Mouse (Mus musculus) retina, postnatal 7 days (tissue): ENCODE results near the gene Slc37a4.
"Not testable (repeated sequence)": the region's sequence is repeated elsewhere in the genome, so short reads cannot be mapped to it uniquely, and the experiment has no call there.

ENCODE experiments used
- DNase-seq: peaks from one replicate; pipeline ENCODE4 v3.0.0-alpha.2; 2012; ENCODE audit warnings: low read depth, low spot score

The Slc37a4 gene

DNA sequence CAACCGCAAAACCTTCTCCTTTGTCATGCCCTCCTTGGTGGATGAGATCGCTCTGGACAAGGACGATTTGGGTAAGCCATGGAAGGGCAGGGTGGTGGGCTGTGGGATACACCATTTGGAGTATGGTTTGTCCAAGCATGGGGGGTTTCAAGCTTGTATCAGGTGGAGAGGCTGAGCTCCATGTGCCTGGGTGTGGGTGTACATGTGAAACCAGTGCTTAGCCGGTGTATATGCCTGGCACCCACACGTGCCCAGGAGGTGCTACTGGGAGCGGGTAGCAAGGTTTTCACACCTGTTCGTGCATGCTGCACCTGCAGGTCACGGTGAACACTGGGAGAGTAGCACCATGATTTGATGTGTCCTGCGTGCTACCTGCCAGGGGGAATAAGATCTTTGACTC is 1.9 kb downstream of the Slc37a4 start:
- DNase-seq, result no peak

DNA sequence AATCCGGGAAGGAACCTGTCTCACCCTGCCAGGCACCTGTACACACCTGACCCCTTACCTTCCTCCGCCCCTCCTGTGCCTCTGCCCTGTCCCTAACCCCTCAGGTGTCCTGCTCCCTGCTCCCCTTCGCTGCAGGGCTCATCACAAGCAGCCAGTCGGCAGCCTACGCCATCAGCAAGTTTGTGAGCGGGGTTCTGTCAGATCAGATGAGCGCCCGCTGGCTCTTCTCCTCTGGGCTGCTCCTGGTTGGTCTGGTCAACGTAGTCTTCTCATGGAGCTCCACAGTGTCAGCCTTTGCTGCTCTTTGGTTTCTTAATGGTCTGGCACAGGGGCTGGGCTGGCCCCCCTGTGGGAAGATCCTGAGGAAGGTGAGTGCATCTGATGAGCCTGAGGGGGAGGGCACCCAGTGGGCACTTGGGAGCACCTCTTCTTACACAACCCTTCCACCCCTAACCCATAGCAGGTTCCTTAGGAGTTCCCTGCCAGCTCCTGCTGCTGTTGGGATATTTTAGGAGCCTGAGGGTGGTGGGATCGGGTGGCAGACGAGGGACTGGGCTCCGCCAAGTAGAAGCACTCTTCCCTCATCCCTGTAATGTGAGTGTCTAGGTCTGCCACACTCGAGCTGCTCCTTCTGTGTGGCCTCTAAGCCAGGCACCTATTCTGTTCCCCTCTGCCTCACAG is 2.6 kb downstream of the Slc37a4 start:
- DNase-seq, result no peak

DNA sequence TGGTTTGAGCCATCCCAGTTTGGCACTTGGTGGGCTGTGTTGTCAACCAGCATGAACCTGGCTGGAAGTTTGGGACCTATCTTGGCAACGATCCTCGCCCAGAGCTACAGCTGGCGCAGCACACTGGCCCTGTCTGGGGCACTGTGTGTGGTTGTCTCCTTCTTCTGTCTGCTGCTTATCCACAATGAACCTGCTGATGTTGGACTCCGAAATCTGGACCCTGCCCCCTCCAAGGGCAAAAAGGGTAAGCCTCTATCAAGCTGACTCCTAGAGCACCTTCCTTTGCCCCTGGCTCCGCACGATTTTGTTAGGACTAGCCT is 3.1 kb downstream of the Slc37a4 start:
- DNase-seq, result no peak

DNA sequence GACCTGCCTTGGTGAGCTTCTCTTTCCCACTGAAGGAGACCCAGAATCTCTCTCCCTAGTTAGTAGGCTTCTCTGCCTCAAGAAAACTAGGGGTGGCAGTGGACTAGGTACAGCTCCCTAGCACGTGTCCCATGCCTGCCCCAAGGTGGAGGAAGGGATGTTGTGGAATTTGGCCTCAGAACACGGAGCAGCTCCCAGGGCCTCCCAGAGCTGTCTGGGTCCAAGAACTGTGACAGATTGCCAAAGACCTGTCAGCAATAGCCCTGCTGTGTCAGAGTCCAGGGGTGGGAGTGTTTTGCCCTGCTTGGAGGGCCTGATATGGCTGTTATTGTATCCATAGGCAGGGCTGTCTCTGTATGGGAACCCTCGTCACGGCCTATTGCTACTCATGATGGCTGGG is 4.4 kb downstream of the Slc37a4 start:
- DNase-seq, result no peak

DNA sequence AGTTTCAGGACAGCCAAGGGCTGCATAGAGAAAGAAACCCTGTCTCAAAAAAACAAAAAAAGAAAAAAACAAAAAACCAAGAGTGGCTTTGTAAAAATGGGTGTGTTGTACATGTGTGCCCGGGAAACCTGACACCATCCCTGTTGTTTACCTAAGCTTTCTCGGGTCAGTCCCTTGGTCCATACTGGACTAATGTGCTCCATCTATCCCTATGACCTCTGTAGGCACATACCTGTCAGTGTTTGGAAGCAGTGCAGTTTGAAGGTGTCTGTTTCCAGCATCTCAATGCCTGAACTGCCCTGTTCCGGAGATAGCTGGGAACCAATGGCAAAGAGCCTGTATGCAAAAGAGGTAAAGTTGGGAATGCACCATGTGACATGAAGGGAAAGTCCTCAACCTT is 8.4 kb downstream of the Slc37a4 start:
- DNase-seq, result no peak

DNA sequence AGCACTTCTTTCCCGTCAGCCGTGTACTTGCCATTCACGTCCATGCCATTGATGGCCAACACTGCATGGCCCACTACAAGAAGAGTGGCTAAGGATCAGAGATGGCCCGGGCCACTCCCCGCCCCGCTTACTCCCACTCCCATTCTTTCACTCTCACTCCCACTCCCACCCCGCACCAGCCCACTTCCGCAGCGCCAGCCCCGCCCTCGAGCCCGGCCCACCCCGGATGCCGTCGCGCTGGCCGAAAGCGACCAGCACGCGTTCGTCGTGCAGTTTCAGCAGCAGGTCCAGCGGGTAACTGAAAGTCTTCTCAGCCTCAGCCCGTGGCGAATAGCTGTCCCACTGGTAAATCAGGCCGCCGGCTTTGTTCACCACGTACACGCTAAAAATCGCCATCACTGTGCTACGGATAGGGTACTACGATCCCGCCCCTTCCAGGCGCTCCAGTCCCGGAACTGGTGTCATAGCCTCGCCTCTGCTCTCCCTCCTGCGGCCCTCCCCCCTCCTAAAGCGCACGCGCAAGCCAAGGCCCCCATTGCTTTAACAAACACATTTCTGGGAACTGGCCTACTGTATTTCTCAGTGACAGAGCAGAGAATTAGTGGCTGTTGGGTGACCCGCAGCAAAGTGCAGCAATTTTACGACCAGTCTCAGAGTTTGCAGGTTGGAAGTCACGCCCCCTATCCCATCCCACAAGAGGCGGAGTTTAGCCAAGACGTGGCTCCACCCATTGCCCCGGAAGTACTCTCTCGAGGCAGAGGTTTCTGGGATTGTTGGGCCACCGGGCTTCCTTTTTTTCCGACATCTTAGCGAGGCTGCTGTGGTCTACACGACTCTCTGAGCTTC is 10.5 kb downstream of the Slc37a4 start, which contains the start of the genes Rps25 and Trappc4:
TSS of gene Rps25 (plus strand) at position 234 of the 846 bp plus-strand sequence.
TSS of gene Trappc4 (minus strand) at position 695 of the 846 bp plus-strand sequence.
- peak; percentile 95 for DNase-seq

DNA sequence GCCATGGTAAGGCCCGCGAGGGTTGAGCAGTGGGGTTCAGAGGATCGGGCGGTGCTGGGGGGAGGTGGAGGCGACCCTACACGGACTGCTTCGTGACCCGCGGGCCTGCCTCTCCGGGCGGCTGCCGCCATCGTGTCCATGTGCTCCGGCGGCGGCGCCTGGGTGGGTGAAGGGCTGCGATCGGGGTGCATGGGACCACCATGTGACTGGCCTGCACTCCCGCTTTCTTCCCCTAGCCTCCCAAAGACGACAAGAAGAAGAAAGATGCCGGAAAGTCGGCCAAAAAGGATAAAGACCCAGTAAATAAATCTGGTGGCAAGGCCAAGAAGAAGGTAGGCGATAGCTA is 11.1 kb downstream of the Slc37a4 start:
- DNase-seq, result no peak

DNA sequence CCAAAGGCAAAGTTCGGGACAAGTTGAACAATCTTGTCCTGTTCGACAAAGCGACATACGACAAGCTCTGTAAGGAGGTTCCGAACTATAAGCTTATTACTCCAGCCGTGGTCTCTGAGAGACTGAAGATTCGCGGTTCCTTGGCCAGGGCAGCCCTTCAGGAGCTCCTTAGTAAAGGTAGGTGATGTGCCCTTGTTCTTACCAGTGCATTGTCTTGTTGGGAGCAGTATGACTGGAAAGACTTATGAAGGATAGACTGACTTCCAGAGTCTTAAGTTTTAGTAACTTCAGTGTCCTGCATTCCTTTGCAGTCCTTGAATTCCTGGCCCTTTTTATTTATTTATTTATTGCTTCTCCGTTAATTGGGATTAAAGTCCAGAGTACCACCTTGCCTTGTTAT is 12.0 kb downstream of the Slc37a4 start:
- DNase-seq, result not testable (repeated sequence)

DNA sequence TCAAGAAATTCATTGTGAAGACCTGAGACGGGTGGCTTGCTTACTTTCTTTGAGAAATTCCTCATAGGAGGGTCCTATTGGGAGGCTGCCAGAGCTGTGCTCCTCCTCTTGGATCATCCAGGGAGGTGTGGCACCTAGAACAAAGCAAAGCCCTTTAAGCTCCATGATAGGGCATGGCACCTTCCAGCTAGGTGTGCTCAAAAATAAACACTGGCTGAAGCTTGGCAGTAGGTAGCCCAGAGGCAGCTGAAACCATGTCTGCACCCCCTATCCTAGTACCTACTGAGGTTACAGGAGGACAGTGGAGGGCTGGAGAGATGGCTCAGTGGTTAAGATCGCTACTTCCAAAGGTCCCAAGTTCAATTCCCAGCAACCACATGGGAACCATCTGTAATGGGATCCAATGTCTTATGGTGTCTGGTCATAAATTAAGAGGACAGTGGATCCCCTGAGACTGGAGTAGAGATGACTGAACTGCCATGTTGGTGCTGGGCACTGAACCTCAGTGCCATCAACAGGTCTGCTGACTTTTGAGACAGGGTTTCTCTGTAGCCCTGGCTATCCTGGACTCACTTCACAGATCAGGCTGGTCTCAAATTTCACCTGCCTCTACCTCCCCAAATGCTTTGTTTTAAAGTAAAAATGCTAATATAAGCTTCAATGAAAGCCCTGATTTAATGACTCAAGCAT is 14.1 kb downstream of the Slc37a4 start:
- no peak for DNase-seq

DNA sequence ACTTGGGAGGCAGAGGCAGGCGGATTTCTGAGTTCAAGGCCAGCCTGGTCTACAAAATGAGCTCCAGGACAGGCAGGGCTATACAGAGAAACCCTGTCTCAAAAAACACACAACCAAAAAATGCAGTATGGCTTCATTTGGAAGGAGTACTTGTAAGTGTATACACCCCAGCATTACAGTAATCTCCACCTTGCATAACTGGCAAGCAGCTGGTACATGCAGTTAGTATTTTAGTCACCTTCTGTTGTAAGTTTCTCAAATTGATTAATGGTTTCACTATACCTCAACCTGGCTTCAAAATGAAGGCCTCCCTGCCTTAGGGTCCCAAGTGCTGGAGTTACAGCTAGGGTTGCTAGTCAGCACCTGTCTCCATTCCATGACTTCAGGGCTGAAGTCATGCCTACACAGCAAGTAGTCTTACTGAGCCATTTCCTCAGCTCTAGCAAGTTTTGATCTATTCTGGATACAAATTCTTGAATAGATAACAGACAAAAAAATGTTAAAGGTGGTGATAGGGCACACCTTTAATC is 15.0 kb downstream of the Slc37a4 start:
- DNase-seq, result no peak

DNA sequence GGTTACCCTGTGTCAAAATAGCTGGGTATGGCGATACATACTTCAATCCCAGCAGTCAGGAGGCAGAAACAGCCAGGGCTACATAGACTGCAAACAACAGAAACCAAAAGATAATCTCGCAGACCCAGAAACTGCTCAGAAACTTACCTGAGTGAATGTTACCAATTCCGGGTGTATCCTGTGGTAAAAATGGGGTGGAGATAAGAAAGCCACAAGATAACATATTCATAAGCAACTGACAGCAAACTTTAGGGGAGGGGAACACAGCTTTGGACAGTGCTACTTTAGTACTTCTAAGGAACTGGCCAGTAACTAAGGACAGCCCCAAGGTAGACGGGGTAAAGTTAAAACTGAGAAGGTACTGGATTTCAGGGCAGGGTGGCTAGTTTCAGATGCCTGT is 15.7 kb downstream of the Slc37a4 start:
- DNase-seq, result no peak

DNA sequence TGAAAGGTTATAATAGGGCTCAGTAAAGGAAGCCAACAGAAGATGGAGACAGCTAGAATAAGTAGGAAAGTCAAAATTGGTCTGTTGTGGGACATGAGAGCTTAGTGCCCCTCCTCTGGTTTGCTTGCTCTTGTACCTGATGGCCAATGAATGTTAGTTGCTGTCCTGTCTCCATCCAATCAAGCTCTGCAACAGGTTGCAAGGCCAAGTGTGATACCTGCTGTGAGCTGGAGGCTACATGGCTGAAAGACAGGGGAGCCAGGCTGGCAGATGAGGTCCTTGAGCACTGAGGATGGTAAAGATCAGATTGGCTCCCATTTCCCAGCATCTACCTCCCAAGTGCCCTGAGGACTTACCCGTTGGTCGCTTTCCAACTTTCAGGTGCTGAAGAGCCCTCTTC is 16.1 kb downstream of the Slc37a4 start:
- DNase-seq, result no peak

DNA sequence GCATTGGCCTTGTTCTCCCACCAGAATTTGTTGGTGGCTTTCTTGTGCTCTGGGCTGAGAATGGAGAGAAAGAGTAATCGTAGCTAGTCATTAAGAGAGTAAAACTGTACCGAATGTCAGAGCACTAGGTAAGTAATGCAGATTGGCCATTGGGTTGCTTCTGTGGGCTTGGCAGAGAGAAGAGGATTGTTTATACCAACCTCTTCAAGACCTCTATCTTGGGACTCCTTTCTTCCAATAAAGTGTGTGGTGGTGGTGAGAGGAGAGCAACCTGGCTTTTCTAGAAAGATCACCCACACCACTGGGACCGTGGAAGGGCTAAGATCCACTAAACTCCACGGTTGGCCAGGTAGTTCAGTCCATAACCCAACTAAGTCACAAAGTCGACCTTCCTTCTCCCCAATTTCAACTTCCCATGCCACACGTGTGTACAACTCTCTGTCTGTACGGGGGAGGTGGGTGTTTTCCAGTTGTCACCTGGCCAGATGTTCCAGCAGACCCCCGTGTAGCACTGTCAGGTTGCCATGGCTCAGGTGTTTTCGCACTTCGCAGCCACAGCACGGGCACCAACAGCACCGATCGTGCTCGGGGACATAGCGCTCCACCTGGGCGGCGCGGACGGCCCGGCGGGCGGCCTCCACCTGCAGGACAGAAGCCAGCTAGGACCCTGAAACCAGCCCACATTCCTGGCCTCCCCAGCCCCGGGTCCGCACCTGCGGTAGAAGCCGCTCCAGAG is 20.7 kb downstream of the Slc37a4 start:
- DNase-seq, result no peak

DNA sequence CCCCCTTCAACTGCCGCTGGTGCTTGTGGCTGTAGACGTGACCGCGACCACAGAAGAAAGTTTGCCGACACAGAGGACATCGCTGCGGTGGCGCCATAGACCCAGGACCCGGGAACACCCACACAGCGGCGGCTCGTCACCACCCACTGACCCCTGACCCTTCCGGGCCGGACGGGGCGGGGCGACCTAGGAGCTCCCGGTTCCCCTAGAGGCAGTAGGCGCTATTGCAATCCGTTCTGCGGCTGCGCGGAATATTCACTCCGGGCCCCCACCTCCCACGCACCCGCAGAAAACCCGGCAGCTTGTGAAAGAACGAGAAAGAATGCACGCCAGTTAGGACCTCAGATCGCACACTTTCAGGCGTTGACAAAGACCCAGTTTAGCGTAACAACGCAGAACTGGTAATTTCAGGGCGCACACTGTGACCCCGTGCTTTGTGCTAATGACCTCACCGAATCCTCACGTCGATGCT is 21.3 kb downstream of the Slc37a4 start:
- DNase-seq, result peak; percentile 92

DNA sequence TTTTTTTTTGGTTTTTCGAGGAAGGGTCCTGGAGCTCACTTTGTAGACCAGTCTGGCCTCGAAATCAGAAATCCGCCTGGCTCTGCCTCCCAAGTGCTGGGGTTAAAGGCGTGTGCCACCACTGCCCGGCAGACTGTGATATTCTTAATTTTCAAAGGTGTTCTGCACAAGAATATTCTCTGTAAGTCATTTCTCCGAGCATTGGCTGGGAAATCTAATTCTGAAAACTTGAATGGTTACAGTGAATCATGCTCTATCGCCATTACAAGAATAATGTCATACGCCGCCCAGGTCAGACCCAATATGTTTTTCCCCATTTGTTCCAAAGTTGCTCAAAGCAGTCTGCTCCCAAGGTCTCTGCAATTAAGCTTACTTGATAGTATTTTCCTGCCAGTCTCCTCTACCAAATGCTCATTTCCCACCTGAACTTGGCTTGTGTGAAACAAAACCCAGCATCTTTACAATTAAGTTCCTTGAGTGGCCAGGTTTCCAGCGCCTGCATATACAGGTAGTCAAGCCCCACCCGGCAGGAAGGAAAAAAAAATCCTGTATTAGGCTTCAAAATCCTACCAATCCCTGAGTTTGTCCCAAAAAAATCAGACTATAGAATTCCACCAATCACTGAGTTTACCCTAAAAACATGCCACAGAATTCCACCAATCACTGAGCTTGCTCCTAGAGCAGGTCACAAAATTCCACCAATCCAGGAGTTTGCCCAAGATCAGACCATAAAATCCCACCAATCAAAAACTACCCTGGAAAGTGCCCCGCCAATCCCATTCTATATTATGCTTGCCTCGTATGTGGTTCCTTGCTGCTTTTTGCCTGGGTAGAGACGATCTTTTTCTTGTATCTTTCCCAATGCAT is 22.1 kb downstream of the Slc37a4 start, which contains the start of gene Ccdc84:
TSS of gene Ccdc84 (minus strand) at position 51 of the 867 bp plus-strand sequence.
- DNase-seq, result no peak

DNA sequence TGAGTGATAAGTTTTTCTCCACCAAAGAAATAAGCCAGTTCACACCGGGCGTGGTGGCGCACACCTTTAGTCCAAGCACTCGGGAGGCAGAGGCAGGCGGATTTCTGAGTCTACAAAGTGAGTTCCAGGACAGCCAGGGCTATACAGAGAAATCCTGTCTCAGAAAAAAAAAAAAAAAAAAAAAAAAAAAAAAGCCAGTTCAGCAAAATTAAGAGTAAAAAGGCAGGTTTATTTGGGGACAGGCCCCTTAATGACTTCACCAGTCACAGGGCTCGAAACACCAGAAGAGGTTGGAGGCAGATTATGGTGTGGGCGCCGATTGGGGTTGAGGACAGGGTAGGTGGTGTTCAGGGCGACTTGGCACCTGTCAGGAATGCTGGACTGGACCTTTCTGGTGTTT is 23.1 kb downstream of the Slc37a4 start:
- DNase-seq, result not testable (repeated sequence)

DNA sequence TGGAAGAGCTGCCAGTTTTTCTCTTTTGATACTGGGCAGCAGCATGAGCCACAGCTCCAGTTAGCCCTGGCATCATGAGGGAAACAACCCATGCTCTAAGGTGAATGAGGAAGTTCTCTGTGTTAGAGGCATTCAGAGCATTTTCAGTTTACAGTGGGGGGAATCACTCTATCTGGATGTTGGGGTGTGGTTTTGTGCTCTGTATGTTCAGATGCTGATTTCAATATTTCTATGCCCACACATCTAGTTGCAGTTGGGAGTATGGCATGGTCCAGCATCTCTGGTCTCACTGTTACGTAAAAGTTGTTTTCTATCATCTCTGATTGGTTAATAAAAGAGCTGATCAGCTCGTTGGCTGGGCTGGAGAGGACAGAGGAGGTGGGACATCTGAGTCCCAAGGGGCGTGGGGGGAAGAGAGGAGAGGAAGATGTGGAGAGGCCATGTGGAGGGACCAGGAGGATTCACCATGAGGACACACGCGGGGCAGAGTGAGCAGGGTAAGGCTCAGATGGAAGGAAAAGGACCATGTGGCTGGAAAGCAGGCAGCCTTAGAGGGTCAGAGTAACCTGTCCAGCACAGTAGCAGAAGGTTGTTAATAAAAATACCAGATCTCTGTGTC is 23.7 kb downstream of the Slc37a4 start:
- no peak for DNase-seq

DNA sequence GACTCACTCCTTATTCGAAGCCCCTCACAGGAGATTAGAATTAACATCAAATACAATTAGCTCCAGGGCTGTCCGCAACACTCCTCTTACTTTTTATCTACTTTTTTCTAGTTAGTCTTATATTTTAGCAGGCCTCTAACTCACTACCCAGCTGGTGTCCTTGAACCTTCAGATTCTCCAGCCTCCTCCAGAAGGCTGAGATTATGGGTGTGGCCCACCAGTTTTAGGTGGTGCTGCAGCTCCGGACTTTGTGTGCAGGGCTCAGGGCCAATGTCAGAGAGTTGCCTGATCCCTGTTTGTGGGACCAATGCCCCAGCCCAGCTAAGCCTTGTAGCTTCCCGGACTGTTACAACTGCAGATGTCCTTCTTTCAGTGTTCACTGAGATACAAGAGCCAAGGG is 26.9 kb downstream of the Slc37a4 start:
- DNase-seq, result no peak

DNA sequence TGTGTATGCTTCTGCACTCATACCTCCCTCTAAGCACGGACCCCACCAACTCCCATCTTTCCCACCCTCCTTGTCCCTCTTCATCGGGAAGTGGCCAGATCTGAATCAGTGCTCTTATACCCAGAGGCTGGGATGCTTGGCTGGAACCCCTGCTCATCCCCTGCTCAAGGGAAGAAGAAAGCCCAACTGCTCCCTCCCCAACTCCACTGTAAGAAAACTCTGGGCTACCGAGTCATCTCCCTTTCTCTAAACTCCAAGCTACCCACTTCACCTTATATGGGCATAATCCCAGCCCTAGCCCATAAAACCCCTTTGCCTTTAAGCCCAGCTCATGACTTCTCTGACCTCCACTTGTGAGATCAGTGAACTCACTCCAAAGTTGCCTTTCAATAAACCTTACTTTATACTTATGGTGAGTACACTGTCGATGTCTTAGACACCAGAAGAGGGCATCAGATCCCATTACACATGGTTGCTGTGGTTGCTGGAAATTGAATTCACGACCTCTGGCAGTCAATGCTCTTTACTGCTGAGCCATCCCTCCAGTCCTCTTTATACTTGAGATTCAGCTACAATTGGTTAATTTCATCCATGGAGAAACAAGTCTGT is 36.0 kb downstream of the Slc37a4 start:
- DNase-seq, result no peak

DNA sequence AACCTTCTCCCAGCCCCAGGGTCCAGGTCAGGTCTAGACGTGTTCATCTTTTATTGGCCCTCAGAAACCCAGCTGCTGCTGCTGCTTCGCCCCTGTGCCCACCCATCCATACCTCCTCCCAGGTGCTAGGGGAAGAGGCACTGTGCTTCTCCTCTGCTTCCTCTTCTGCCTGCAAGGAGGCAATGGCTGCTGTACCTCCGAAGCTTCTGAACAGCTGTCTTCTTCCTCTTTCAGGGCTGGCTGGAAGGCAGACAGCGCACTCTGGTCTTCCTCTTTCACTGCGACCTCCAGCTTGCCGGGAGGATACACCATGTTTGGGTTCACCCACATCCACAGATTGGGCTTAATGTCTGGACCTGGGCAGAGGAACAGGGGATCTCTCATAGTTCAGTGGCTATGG is 39.1 kb downstream of the Slc37a4 start:
- no peak for DNase-seq
